Mouse (Mus musculus): ENCODE measurements around the gene Dock2. TPM values are rescaled to one million over a fixed set of nuclear protein-coding genes. Genes with fewer than 3 reads are reported as not detected.

The Dock2 gene
- polyA plus RNA-seq, 1 experiment from 2014 or later: 0.53 TPM

DNA sequence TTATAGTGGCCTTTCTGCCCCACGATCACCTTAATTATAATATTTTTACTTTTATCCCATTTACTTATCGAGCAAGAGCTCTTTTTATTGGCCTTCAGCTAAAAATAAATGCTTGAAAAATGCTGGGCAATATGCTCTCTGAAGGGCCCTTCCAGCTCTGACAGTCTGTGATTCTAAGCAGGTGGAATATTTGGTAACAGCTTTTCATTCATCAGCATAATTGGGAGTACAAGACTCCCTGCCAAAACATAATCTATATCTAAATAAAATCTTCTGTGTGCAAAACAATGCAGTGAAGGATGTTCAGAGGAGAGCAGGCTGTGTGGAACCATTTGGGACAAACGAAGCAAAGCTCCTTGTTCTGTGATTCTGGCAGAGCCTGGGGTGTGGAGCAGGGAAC is 492.4 kb downstream of the Dock2 start:
- WGBS: 70% methylated on average over 3 of the region's 3 CpGs
- Histone ChIP-seq H3K27ac (replicated peaks; ENCODE audit: low read depth, low read length) (no peak overlapping the region), H3K36me3 (replicated peaks; ENCODE audit: control insufficient read depth, insufficient read depth, low read depth, low read length) (no peaks in the 10 kb centered on the region), H3K9me3 (replicated peaks; ENCODE audit: control insufficient read depth, low read length) (no peaks in the 10 kb centered on the region), H3K4me2 (ENCODE audit: low read depth, low read length) (no peak overlapping the region), H3K4me1 (ENCODE audit: control insufficient read depth, insufficient read depth, low read length) (no peaks in the 10 kb centered on the region), H3K27me3 (ENCODE audit: control insufficient read depth, insufficient read depth, low read length) (no peaks in the 10 kb centered on the region), H3K9ac (replicated peaks; ENCODE audit: low read length) (no peak overlapping the region), H3K4me3 (ENCODE audit: low read depth, low read length) (no peak overlapping the region)
- no peak for ATAC-seq (replicated peaks; ENCODE audit: insufficient number of reproducible peaks, low FRiP score, low TSS enrichment, low read depth)
- no peak for DNase-seq (ENCODE audit: low spot score)

GRCm38 (mm10) chr11:34290708-34291107 is 493.0 kb downstream of the Dock2 start:
- H3K9ac ChIP-seq (replicated peaks; ENCODE audit: low read length): no peak overlapping the region
- H3K4me1 ChIP-seq (ENCODE audit: control insufficient read depth, insufficient read depth, low read length): no peaks in the 10 kb centered on the region
- H3K36me3 ChIP-seq (replicated peaks; ENCODE audit: control insufficient read depth, insufficient read depth, low read depth, low read length): no peaks in the 10 kb centered on the region
- ATAC-seq (replicated peaks; ENCODE audit: insufficient number of reproducible peaks, low FRiP score, low TSS enrichment, low read depth) (no peak), DNase-seq (ENCODE audit: low spot score) (no peak)
- H3K27ac ChIP-seq (replicated peaks; ENCODE audit: low read depth, low read length): no peak overlapping the region
- H3K4me2 ChIP-seq (ENCODE audit: low read depth, low read length): no peak overlapping the region
- H3K4me3 ChIP-seq (ENCODE audit: low read depth, low read length): no peak overlapping the region
- 23% methylated on average over 2 of the region's 2 CpGs for WGBS
- no peaks in the 10 kb centered on the region for H3K27me3 ChIP-seq (ENCODE audit: control insufficient read depth, insufficient read depth, low read length)
- no peaks in the 10 kb centered on the region for H3K9me3 ChIP-seq (replicated peaks; ENCODE audit: control insufficient read depth, low read length)

DNA sequence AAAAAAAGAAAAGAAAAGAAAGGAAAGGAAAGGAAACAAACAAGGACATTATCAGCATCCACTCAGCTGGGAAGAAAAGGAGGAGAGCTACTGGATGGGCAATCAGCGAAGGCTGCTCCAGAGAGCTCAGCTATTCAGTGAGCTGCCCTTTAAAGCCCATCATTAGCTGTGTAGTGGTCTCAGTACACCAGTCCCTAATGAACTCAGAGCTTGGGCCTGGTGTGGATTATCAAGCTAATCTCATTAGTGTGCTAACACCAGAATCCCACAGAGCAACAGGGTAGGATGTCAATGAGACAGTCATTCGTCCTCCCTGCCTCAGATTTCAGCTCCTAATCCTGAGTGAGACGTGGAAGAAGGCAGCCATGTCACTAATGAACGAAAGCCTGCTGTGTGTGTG is 493.4 kb downstream of the Dock2 start:
- Histone ChIP-seq H3K27me3 (ENCODE audit: control insufficient read depth, insufficient read depth, low read length) (no peaks in the 10 kb centered on the region), H3K36me3 (replicated peaks; ENCODE audit: control insufficient read depth, insufficient read depth, low read depth, low read length) (no peaks in the 10 kb centered on the region), H3K9ac (replicated peaks; ENCODE audit: low read length) (no peak overlapping the region), H3K9me3 (replicated peaks; ENCODE audit: control insufficient read depth, low read length) (no peaks in the 10 kb centered on the region), H3K4me3 (ENCODE audit: low read depth, low read length) (no peak overlapping the region), H3K27ac (replicated peaks; ENCODE audit: low read depth, low read length) (no peak overlapping the region), H3K4me2 (ENCODE audit: low read depth, low read length) (no peak overlapping the region), H3K4me1 (ENCODE audit: control insufficient read depth, insufficient read depth, low read length) (no peaks in the 10 kb centered on the region)
- DNase-seq (ENCODE audit: low spot score): no peak
- 22% methylated on average over 4 of the region's 4 CpGs for WGBS
- ATAC-seq (replicated peaks; ENCODE audit: insufficient number of reproducible peaks, low FRiP score, low TSS enrichment, low read depth): no peak

DNA sequence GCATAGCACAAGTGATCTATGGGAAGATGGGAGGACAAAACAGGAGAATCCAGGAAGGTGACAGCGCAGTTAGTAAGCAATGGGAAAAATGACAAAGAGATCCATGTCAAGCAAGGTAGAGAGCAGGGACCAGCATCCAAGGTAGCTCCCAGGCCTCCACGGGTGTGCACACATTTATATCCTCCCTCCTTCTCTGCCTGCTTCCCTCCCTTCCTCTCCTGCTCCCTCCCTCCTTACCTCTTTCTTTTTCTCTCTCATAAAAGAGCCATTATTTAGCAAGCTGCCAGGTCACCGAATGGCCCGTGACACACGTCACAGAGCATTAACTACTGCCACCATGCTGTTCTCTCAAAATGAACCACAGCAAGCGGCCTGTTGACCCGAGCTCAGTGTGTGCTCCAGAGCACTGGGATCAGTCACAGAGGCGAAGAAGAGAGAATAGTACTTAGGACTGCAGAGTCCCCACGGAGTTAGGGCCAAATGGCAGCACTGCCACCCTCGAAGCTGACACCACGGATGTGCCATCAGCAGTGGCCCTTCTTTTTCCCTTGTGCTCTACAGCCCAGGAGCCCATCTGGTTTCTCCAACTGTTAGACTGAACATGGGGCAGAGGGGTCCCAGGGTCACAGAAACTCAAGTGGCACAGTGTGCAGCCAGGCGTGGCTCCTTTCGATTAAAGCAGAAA is 499.4 kb downstream of the Dock2 start:
- no peak overlapping the region for H3K4me3 ChIP-seq (ENCODE audit: low read depth, low read length)
- ATAC-seq (replicated peaks; ENCODE audit: insufficient number of reproducible peaks, low FRiP score, low TSS enrichment, low read depth) (peak; percentile 67), DNase-seq (ENCODE audit: low spot score) (no peak)
- no peaks in the 10 kb centered on the region for H3K27me3 ChIP-seq (ENCODE audit: control insufficient read depth, insufficient read depth, low read length)
- no peak overlapping the region for H3K27ac ChIP-seq (replicated peaks; ENCODE audit: low read depth, low read length)
- H3K9me3 ChIP-seq (replicated peaks; ENCODE audit: control insufficient read depth, low read length): no peaks in the 10 kb centered on the region
- H3K36me3 ChIP-seq (replicated peaks; ENCODE audit: control insufficient read depth, insufficient read depth, low read depth, low read length): no peaks in the 10 kb centered on the region
- no peak overlapping the region for H3K9ac ChIP-seq (replicated peaks; ENCODE audit: low read length)
- no peak overlapping the region for H3K4me2 ChIP-seq (ENCODE audit: low read depth, low read length)
- H3K4me1 ChIP-seq (ENCODE audit: control insufficient read depth, insufficient read depth, low read length): no peaks in the 10 kb centered on the region
- 28% methylated on average over 13 of the region's 13 CpGs for WGBS

GRCm38 (mm10) chr11:34277047-34277445 is 506.6 kb downstream of the Dock2 start:
- H3K27me3 ChIP-seq (ENCODE audit: control insufficient read depth, insufficient read depth, low read length): no peaks in the 10 kb centered on the region
- 38% methylated on average over 3 of the region's 3 CpGs for WGBS
- ATAC-seq (replicated peaks; ENCODE audit: insufficient number of reproducible peaks, low FRiP score, low TSS enrichment, low read depth) (no peak), DNase-seq (ENCODE audit: low spot score) (no peak)
- no peak overlapping the region for H3K4me3 ChIP-seq (ENCODE audit: low read depth, low read length)
- no peaks in the 10 kb centered on the region for H3K4me1 ChIP-seq (ENCODE audit: control insufficient read depth, insufficient read depth, low read length)
- H3K36me3 ChIP-seq (replicated peaks; ENCODE audit: control insufficient read depth, insufficient read depth, low read depth, low read length): no peaks in the 10 kb centered on the region
- H3K9me3 ChIP-seq (replicated peaks; ENCODE audit: control insufficient read depth, low read length): no peaks in the 10 kb centered on the region
- no peak overlapping the region for H3K27ac ChIP-seq (replicated peaks; ENCODE audit: low read depth, low read length)
- no peak overlapping the region for H3K9ac ChIP-seq (replicated peaks; ENCODE audit: low read length)
- no peak overlapping the region for H3K4me2 ChIP-seq (ENCODE audit: low read depth, low read length)

GRCm38 (mm10) chr11:34276363-34277046 is 507.2 kb downstream of the Dock2 start:
- no peak for ATAC-seq (replicated peaks; ENCODE audit: insufficient number of reproducible peaks, low FRiP score, low TSS enrichment, low read depth)
- H3K4me2 ChIP-seq (ENCODE audit: low read depth, low read length): no peak overlapping the region
- H3K9me3 ChIP-seq (replicated peaks; ENCODE audit: control insufficient read depth, low read length): no peaks in the 10 kb centered on the region
- no peak overlapping the region for H3K9ac ChIP-seq (replicated peaks; ENCODE audit: low read length)
- no peak overlapping the region for H3K27ac ChIP-seq (replicated peaks; ENCODE audit: low read depth, low read length)
- H3K4me1 ChIP-seq (ENCODE audit: control insufficient read depth, insufficient read depth, low read length): no peaks in the 10 kb centered on the region
- no peaks in the 10 kb centered on the region for H3K36me3 ChIP-seq (replicated peaks; ENCODE audit: control insufficient read depth, insufficient read depth, low read depth, low read length)
- no peaks in the 10 kb centered on the region for H3K27me3 ChIP-seq (ENCODE audit: control insufficient read depth, insufficient read depth, low read length)
- whole genome bisulfite sequencing: 56% methylated on average over 14 of the region's 14 CpGs
- no peak overlapping the region for H3K4me3 ChIP-seq (ENCODE audit: low read depth, low read length)
- no peak for DNase-seq (ENCODE audit: low spot score)

GRCm38 (mm10) chr11:34275941-34276340 is 507.8 kb downstream of the Dock2 start:
- no peak overlapping the region for H3K4me3 ChIP-seq (ENCODE audit: low read depth, low read length)
- no peak overlapping the region for H3K9ac ChIP-seq (replicated peaks; ENCODE audit: low read length)
- H3K27me3 ChIP-seq (ENCODE audit: control insufficient read depth, insufficient read depth, low read length): no peaks in the 10 kb centered on the region
- DNase-seq (ENCODE audit: low spot score): no peak
- no peak for ATAC-seq (replicated peaks; ENCODE audit: insufficient number of reproducible peaks, low FRiP score, low TSS enrichment, low read depth)
- no peaks in the 10 kb centered on the region for H3K4me1 ChIP-seq (ENCODE audit: control insufficient read depth, insufficient read depth, low read length)
- WGBS: 29% methylated on average over 2 of the region's 2 CpGs
- no peaks in the 10 kb centered on the region for H3K9me3 ChIP-seq (replicated peaks; ENCODE audit: control insufficient read depth, low read length)
- H3K27ac ChIP-seq (replicated peaks; ENCODE audit: low read depth, low read length): no peak overlapping the region
- no peaks in the 10 kb centered on the region for H3K36me3 ChIP-seq (replicated peaks; ENCODE audit: control insufficient read depth, insufficient read depth, low read depth, low read length)
- no peak overlapping the region for H3K4me2 ChIP-seq (ENCODE audit: low read depth, low read length)

GRCm38 (mm10) chr11:34272016-34272415 is 511.7 kb downstream of the Dock2 start:
- Histone ChIP-seq H3K27me3 (ENCODE audit: control insufficient read depth, insufficient read depth, low read length) (no peaks in the 10 kb centered on the region), H3K9me3 (replicated peaks; ENCODE audit: control insufficient read depth, low read length) (no peaks in the 10 kb centered on the region), H3K4me3 (ENCODE audit: low read depth, low read length) (no peak overlapping the region), H3K9ac (replicated peaks; ENCODE audit: low read length) (no peak overlapping the region), H3K36me3 (replicated peaks; ENCODE audit: control insufficient read depth, insufficient read depth, low read depth, low read length) (no peaks in the 10 kb centered on the region), H3K4me2 (ENCODE audit: low read depth, low read length) (no peak overlapping the region), H3K4me1 (ENCODE audit: control insufficient read depth, insufficient read depth, low read length) (no peaks in the 10 kb centered on the region), H3K27ac (replicated peaks; ENCODE audit: low read depth, low read length) (no peak overlapping the region)
- no peak for DNase-seq (ENCODE audit: low spot score)
- 46% methylated on average over 10 of the region's 10 CpGs for WGBS
- ATAC-seq (replicated peaks; ENCODE audit: insufficient number of reproducible peaks, low FRiP score, low TSS enrichment, low read depth): no peak

Data from embryonic facial prominence, embryonic 11.5 days (tissue).